Mouse (Mus musculus): Measurements from ENCODE around the gene March6.

- no peak for TF ChIP-seq CTCF (IDR thresholded peaks at IDR 0.05; ENCODE audit: low read depth, low read length)
- no peak for TF ChIP-seq POLR2A (IDR thresholded peaks at IDR 0.05; ENCODE audit: borderline replicate concordance, low read depth, low read length)
Observed at GRCm38 (mm10) chr15:31546291-31546690, 15.4 kb upstream of the March6 start.
